Mouse (Mus musculus) limb, embryonic 11.5 days (tissue): ENCODE measurements at regions not wholly inside any gene's neighbourhood (a gene's known extent, or its start where the extent isn't known, plus 50 kb on each side); places are given as distances from the start of the nearest gene placed in this dataset.

Source experiments
- ATAC-seq: fragments of 200-750 bp; cut with Nextera tagmentation; 2 replicates; pipeline ENCODE4 v1.8.0; 2017; ENCODE audit warnings: low read depth; ENCODE audit not compliant: insufficient number of reproducible peaks, low FRiP score, low TSS enrichment
- DNase-seq: peaks from one replicate; pipeline ENCODE4 v3.0.0-alpha.2; 2015; ENCODE audit warnings: low spot score
- H3K27ac ChIP-seq: fragments of 300-500 bp; sonication (generic); replicated peaks from 2 replicates; pipeline ENCODE4 v1.5.1; 2014; ENCODE audit warnings: low read depth, mild to moderate bottlenecking, low read length
- H3K27me3 ChIP-seq: fragments of 300-500 bp; sonication (generic); 2 replicates; pipeline ENCODE4 v1.6.1; 2014; ENCODE audit warnings: mild to moderate bottlenecking, low read length, mixed read lengths; ENCODE audit not compliant: control insufficient read depth, insufficient read depth
- H3K36me3 ChIP-seq: fragments of 300-500 bp; sonication (generic); 2 replicates; pipeline ENCODE4 v1.6.1; 2014; ENCODE audit warnings: mild to moderate bottlenecking, low read length, moderate library complexity, mixed read lengths; ENCODE audit not compliant: control insufficient read depth, insufficient read depth
- H3K4me1 ChIP-seq: fragments of 300-500 bp; sonication (generic); 2 replicates; pipeline ENCODE4 v1.6.1; 2014; ENCODE audit warnings: low read length, mixed read lengths; ENCODE audit not compliant: control insufficient read depth, insufficient read depth
- H3K4me2 ChIP-seq: fragments of 300-500 bp; sonication (generic); 2 replicates; pipeline ENCODE4 v1.6.1; 2014; ENCODE audit warnings: low read depth, mild to moderate bottlenecking, moderate library complexity; ENCODE audit not compliant: severe bottlenecking
- H3K4me3 ChIP-seq: fragments of 300-500 bp; sonication (generic); 2 replicates; pipeline ENCODE4 v1.5.1; 2014; ENCODE audit warnings: low read depth, low read length
- H3K9ac ChIP-seq: fragments of 300-500 bp; sonication (generic); 2 replicates; pipeline ENCODE4 v1.6.1; 2014; ENCODE audit warnings: mild to moderate bottlenecking, low read length
- H3K9me3 ChIP-seq: fragments of 300-500 bp; sonication (generic); 2 replicates; pipeline ENCODE4 v1.6.1; 2016; ENCODE audit warnings: low read length; ENCODE audit not compliant: control insufficient read depth
- WGBS: fragments of 180-500 bp; shearing (Covaris S2); extraction: QIAGEN DNeasy Blood & Tissue Kit; methylation state at CpG from one replicate; pipeline ENCODE4 v1.1.7; 2014; 5-methylcytosine and 5-hydroxymethylcytosine counted together

DNA sequence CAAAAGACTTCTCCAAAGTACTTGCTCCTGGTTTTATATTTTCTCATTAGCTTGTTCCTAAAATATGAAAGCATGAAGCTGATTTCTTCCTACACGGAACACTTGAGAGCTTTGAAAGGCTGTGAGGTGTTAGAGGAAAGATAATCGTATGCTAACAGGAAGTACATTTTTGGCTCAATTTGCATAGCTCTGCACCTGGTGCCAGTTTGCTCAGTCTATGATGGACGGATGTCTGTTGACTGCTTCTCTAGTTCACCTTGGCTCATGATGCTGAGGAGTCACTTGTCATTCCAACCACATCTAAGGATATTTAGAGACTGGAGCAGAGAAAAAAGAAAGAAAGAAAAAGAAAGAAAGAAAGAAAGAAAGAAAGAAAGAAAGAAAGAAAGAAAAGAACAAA, 882.5 kb downstream of the Stpg2 start:
- Histone ChIP-seq H3K4me2 (no peak overlapping the region), H3K4me1 (no peaks in the 10 kb centered on the region), H3K27ac (no peak overlapping the region), H3K36me3 (no peaks in the 10 kb centered on the region), H3K9me3 (no peaks in the 10 kb centered on the region), H3K4me3 (no peak overlapping the region), H3K9ac (no peak overlapping the region), H3K27me3 (no peaks in the 10 kb centered on the region)
- no peak for ATAC-seq
- 82% methylated on average over 3 of the region's 3 CpGs for WGBS
- no peak for DNase-seq

DNA sequence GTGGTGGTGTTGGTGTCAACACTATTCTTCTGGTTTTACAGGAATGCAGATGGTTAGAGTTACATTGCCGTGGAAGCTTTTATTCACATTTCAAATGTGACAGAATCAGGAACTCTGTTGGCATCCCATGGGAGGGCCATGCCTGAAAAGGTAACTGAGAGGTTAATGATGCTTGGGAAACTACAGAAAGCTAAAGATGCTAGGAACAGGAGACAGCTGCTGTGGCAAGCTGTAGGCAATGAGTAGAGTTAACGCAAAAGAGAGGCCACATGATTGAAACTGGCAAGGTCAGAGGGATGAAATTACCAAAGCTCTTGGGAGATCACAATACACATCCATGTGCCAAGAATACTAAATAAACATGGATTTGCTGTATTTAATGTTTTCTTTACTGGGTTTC, 886.4 kb downstream of the Stpg2 start:
- no peaks in the 10 kb centered on the region for H3K27me3 ChIP-seq
- H3K36me3 ChIP-seq: no peaks in the 10 kb centered on the region
- no peaks in the 10 kb centered on the region for H3K4me1 ChIP-seq
- DNase-seq (no peak), ATAC-seq (no peak)
- no peak overlapping the region for H3K4me3 ChIP-seq
- 75% methylated on average over 2 of the region's 2 CpGs for WGBS
- no peak overlapping the region for H3K9ac ChIP-seq
- no peaks in the 10 kb centered on the region for H3K9me3 ChIP-seq
- H3K4me2 ChIP-seq: no peak overlapping the region
- H3K27ac ChIP-seq: no peak overlapping the region

DNA sequence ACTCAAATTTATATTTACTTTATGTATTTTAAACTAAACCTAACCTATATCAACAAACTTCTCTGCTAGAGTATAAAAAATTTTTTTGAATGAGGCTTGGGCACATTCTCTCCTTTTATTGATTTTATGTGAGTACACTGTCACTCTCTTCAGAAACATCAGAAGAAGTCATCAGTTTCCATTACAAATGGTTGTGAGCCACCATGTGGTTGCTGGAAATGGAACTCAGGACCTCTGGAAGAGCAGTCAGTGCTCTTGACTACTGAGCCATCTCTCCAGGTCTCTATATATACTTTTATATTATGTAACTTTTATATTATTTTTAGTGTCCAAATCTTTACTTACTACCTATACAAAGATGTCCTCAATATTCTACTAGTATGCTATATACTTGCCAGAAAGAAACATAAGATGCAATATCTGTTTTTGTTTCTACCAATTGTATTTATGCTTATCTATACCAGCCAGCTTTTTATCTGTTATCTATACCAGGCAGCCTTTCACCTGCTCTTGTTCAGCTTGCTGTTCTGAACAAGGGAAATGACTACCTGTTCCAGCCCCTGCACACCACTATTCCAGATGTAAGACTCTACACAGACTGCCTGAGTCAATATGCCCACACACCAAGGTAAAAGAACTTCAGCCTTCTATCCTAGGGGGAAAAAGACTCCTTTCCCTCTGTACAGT, 891.5 kb downstream of the Stpg2 start:
- Histone ChIP-seq H3K27ac (no peak overlapping the region), H3K27me3 (no peaks in the 10 kb centered on the region), H3K4me3 (no peak overlapping the region), H3K9ac (no peak overlapping the region), H3K9me3 (no peaks in the 10 kb centered on the region), H3K4me1 (no peaks in the 10 kb centered on the region), H3K4me2 (no peak overlapping the region), H3K36me3 (no peaks in the 10 kb centered on the region)
- ATAC-seq (no peak), DNase-seq (no peak)

DNA sequence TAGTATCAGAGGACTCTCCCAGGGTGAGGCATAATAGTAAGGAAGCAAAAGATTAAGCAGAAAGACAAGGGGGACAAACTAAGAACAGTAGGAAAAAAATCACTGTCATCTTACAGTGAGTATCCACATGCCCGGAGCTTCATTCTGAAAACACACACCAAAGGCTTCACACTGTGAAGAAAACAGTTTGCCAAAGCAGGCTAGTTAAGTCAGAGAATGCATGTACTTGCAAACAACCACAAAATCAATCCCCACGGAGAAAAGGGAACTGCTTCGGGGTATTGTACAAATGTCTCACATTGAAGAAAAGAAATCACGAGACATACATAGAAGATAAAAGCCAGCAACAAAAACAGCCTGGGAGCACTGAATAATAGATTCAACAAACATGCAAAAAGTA, 903.9 kb downstream of the Stpg2 start:
- Histone ChIP-seq H3K36me3 (no peaks in the 10 kb centered on the region), H3K4me1 (no peaks in the 10 kb centered on the region), H3K27ac (no peak overlapping the region), H3K9me3 (no peaks in the 10 kb centered on the region), H3K9ac (no peak overlapping the region), H3K27me3 (no peaks in the 10 kb centered on the region), H3K4me3 (no peak overlapping the region), H3K4me2 (no peak overlapping the region)
- no peak for DNase-seq
- no peak for ATAC-seq
- 75% methylated on average over 4 of the region's 4 CpGs for WGBS

DNA sequence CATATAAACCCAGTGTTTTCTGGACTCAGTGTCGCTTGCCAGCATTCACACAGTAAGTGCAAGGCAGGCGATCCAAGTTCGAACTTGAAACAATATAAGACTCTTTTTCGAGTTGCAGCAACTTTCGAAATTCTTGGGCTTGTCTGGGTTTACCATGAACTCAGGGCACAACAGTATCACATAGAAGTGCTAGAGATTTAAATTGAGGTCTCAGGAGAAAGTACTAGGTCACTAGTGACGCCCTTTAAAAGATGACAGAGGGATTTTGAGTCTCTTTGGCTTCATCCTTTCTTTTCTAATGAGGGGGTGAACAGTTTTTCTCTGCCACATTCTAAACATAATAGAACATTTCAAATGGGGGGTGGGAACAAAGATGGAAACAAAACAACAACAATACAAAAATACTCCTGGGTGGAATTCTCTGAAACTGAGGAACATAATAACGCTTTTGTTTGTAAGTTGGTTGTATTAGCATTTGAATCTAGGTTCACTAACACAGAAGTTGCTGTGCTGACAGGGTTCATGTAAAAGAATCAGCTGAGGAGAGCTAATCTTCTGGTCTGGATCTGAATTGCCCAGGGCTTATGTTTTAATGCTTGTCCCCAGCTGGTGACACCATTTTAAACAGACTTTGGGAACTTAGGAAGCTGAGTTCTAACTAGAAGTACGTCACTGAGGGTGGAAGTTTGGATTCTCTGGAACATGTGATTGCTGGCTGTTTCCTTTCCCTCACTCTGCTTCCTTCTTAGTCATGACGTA, 906.1 kb downstream of the Stpg2 start:
- H3K4me2 ChIP-seq: no peak overlapping the region
- H3K27me3 ChIP-seq: no peaks in the 10 kb centered on the region
- ATAC-seq (no peak), DNase-seq (no peak)
- no peaks in the 10 kb centered on the region for H3K9me3 ChIP-seq
- no peak overlapping the region for H3K9ac ChIP-seq
- no peak overlapping the region for H3K4me3 ChIP-seq
- H3K36me3 ChIP-seq: no peaks in the 10 kb centered on the region
- H3K27ac ChIP-seq: no peak overlapping the region
- no peaks in the 10 kb centered on the region for H3K4me1 ChIP-seq
- WGBS: 79% methylated on average over 9 of the region's 9 CpGs

DNA sequence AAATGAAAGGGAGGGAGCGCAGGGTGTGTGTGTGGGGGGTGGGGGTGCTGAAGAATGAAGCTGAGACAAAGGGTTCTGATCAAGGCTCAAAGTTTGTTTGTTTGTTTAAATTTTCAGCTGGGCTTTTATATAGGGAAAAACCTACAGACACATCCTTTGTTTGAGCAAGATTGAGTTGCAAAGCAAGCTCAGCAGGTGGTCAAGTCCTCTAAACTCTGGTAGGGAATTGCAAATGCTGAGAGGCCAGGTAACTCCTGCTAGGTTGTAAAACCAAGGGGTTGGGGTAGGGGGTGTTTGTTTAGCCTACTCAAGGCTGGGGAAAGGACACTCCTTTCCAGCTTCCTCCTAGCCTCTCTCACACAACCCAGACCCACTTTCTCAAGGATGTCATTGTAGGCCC, 909.6 kb downstream of the Stpg2 start:
- no peaks in the 10 kb centered on the region for H3K9me3 ChIP-seq
- H3K4me3 ChIP-seq: no peak overlapping the region
- DNase-seq (no peak), ATAC-seq (no peak)
- H3K27me3 ChIP-seq: no peaks in the 10 kb centered on the region
- no peak overlapping the region for H3K27ac ChIP-seq
- no peaks in the 10 kb centered on the region for H3K4me1 ChIP-seq
- WGBS: 63% methylated on average over 1 of the region's 1 CpGs
- no peak overlapping the region for H3K9ac ChIP-seq
- no peak overlapping the region for H3K4me2 ChIP-seq
- no peaks in the 10 kb centered on the region for H3K36me3 ChIP-seq

DNA sequence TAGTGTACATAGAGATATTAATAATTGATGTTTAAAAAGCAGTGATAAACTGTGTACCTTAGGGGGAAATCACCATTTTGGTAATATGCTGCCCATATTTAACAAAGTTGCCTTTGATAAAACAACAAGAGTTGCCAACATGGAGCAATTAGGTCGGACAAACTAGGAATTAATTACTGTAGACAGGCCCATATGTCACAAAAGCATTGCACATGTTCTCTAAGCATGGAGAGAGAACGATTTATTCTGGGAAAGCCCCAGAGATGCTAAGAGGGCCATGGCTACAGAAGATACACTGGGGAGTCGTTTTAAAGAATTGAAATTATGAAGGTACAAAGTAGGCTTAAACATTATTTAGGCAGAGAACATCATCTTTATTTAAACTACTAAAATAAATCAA, 921.8 kb downstream of the Stpg2 start:
- no peak overlapping the region for H3K9ac ChIP-seq
- WGBS: 74% methylated on average over 3 of the region's 3 CpGs
- H3K4me1 ChIP-seq: no peaks in the 10 kb centered on the region
- H3K4me2 ChIP-seq: no peak overlapping the region
- no peak overlapping the region for H3K4me3 ChIP-seq
- ATAC-seq: no peak
- H3K27me3 ChIP-seq: no peaks in the 10 kb centered on the region
- no peaks in the 10 kb centered on the region for H3K36me3 ChIP-seq
- no peak for DNase-seq
- no peaks in the 10 kb centered on the region for H3K9me3 ChIP-seq
- no peak overlapping the region for H3K27ac ChIP-seq

DNA sequence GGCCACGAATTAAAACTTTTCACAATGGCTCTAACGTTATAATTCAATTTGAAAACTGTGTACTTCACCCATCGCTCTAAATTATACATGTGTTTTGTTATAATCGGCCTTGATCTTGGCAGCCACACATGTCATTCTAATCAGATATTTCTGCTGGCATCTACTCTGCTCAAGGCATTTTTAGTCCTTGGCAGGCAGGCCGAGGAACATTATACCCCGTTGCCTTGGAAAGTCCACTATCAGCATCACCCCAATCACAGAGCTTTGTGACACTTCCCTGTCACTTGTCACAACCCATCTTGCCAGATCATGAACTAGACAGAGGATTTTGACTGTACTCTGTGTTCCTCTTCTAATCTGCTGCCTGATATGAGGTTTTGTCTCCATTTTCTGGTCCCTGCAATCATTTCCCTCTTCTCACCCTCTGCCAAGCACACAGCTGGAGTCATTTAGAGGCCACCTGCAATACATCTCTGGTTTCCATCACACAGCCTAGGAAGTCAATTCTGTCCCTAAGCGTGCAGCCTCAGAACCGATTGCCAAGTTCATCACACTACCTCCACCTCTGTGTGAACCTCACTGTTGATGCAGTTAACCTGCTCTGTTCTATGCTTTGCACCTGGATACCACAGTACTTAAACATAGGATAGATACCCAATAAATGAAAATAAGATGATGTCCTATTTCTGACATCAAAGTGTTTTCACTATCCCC, 923.7 kb downstream of the Stpg2 start:
- Histone ChIP-seq H3K27me3 (no peaks in the 10 kb centered on the region), H3K27ac (no peak overlapping the region), H3K9ac (no peak overlapping the region), H3K4me2 (no peak overlapping the region), H3K9me3 (no peaks in the 10 kb centered on the region), H3K4me1 (no peaks in the 10 kb centered on the region), H3K4me3 (no peak overlapping the region), H3K36me3 (no peaks in the 10 kb centered on the region)
- 74% methylated on average over 8 of the region's 8 CpGs for WGBS
- peak; percentile 33 for DNase-seq
- peak; percentile 67; the same call in 1 of the 2 replicates for ATAC-seq
